Mouse (Mus musculus) hindbrain, embryonic 16.5 days (tissue): ENCODE measurements around the gene Gclm. TPM values are rescaled to one million over a fixed set of nuclear protein-coding genes. Genes with fewer than 3 reads are reported as not detected.

Experiments
- ATAC-seq: fragments of 200-750 bp; cut with Nextera tagmentation; 2 replicates; pipeline ENCODE4 v1.8.0; 2017; ENCODE audit warnings: moderate TSS enrichment, moderate library complexity
- H3K27ac ChIP-seq: fragments of 300-500 bp; sonication (generic); 2 replicates; pipeline ENCODE4 v1.5.1; 2014; ENCODE audit warnings: low read depth, mild to moderate bottlenecking, control low read depth, low read length, moderate library complexity
- H3K27me3 ChIP-seq: fragments of 300-500 bp; sonication (generic); replicated peaks from 2 replicates; pipeline ENCODE4 v1.6.1; 2014; ENCODE audit warnings: low read length; ENCODE audit not compliant: control insufficient read depth, insufficient read depth
- H3K36me3 ChIP-seq: fragments of 300-500 bp; sonication (generic); 2 replicates; pipeline ENCODE4 v1.6.1; 2014; ENCODE audit warnings: mild to moderate bottlenecking, low read length, moderate library complexity, mixed read lengths; ENCODE audit not compliant: control insufficient read depth, insufficient read depth
- H3K4me1 ChIP-seq: fragments of 300-500 bp; sonication (generic); 2 replicates; pipeline ENCODE4 v1.6.1; 2014; ENCODE audit warnings: low read depth, low read length; ENCODE audit not compliant: control insufficient read depth, insufficient read depth
- H3K4me2 ChIP-seq: fragments of 300-500 bp; sonication (generic); 2 replicates; pipeline ENCODE4 v1.6.1; 2014; ENCODE audit warnings: mild to moderate bottlenecking, low read length, control low read depth, moderate library complexity
- H3K4me3 ChIP-seq: fragments of 300-500 bp; sonication (generic); 2 replicates; pipeline ENCODE4 v1.5.1; 2014; ENCODE audit warnings: mild to moderate bottlenecking, low read length, control low read depth, moderate library complexity
- H3K9ac ChIP-seq: fragments of 300-500 bp; sonication (generic); 2 replicates; pipeline ENCODE4 v1.6.1; 2014; ENCODE audit warnings: low read depth, mild to moderate bottlenecking, control low read depth, low read length, moderate library complexity
- H3K9me3 ChIP-seq: fragments of 300-500 bp; sonication (generic); 2 replicates; pipeline ENCODE4 v1.6.1; 2014; ENCODE audit warnings: mild to moderate bottlenecking, low read length, moderate library complexity; ENCODE audit not compliant: control insufficient read depth
- WGBS: fragments of 180-500 bp; shearing (Covaris S2); extraction: QIAGEN DNeasy Blood & Tissue Kit; methylation state at CpG from one replicate; pipeline ENCODE4 v1.1.7; 2014; 5-methylcytosine and 5-hydroxymethylcytosine counted together
- polyA plus RNA-seq: library from polyadenylated mRNA; unstranded; fragments of >200 nt; fragmentation: Nextera tagmentation; extraction: Ambion mirVana; gene quantifications from 2 replicates; pipeline ENCODE4 v1.2.1, GENCODE M21; 2015

The Gclm gene
- polyA plus RNA-seq, result 37.1 and 43.8 TPM in 2 replicates

GRCm38 (mm10) chr3:122245215-122245877 is at the start of gene Gclm:
Gclm (plus strand) TSS chr3:122245557.
- Histone ChIP-seq H3K4me1 (peaks cover 14% of the 10 kb centered on the region), H3K36me3 (no peaks in the 10 kb centered on the region), H3K4me2 (peak within 1 kb of the TSS; percentile 52), H3K27ac (peak within 1 kb of the TSS; percentile 91), H3K9me3 (no peaks in the 10 kb centered on the region), H3K27me3 (no peaks in the 10 kb centered on the region), H3K9ac (peak within 1 kb of the TSS; percentile 96), H3K4me3 (peak within 1 kb of the TSS; percentile 93)
- under 1% methylated on average over 62 of the region's 90 CpGs for WGBS
- ATAC-seq, result peak; percentile 99

GRCm38 (mm10) chr3:122196621-122197298 is 48.6 kb upstream of the Gclm start:
- no peak overlapping the region for H3K27ac ChIP-seq
- H3K9me3 ChIP-seq, result no peaks in the 10 kb centered on the region
- H3K4me3 ChIP-seq, result no peak overlapping the region
- no peaks in the 10 kb centered on the region for H3K4me1 ChIP-seq
- WGBS, result 69% methylated on average over 4 of the region's 4 CpGs
- no peaks in the 10 kb centered on the region for H3K36me3 ChIP-seq
- ATAC-seq, result no peak
- H3K4me2 ChIP-seq, result no peak overlapping the region
- H3K27me3 ChIP-seq, result no peaks in the 10 kb centered on the region
- no peak overlapping the region for H3K9ac ChIP-seq

- 76% methylated on average over 2 of the region's 2 CpGs for WGBS
- Histone ChIP-seq H3K9ac (no peak overlapping the region), H3K4me1 (no peaks in the 10 kb centered on the region), H3K36me3 (no peaks in the 10 kb centered on the region), H3K4me2 (no peak overlapping the region), H3K9me3 (no peaks in the 10 kb centered on the region), H3K27me3 (no peaks in the 10 kb centered on the region), H3K4me3 (no peak overlapping the region), H3K27ac (no peak overlapping the region)
- ATAC-seq, result no peak
Observed at GRCm38 (mm10) chr3:122198532-122198931, 46.8 kb upstream of the Gclm start.

GRCm38 (mm10) chr3:122198966-122199381 is 46.4 kb upstream of the Gclm start:
- Histone ChIP-seq H3K4me2 (no peak overlapping the region), H3K36me3 (no peaks in the 10 kb centered on the region), H3K27ac (no peak overlapping the region), H3K9ac (no peak overlapping the region), H3K9me3 (no peaks in the 10 kb centered on the region), H3K27me3 (no peaks in the 10 kb centered on the region), H3K4me1 (no peaks in the 10 kb centered on the region), H3K4me3 (no peak overlapping the region)
- peak; percentile 24; the same call in 1 of the 2 replicates for ATAC-seq
- WGBS, result 72% methylated on average over 8 of the region's 8 CpGs

- Histone ChIP-seq H3K9me3 (no peaks in the 10 kb centered on the region), H3K27me3 (no peaks in the 10 kb centered on the region)
- ATAC-seq, result peak; percentile 52; the same call in 1 of the 2 replicates
Observed at GRCm38 (mm10) chr3:122199600-122199999, 45.8 kb upstream of the Gclm start.

GRCm38 (mm10) chr3:122200017-122200416 is 45.3 kb upstream of the Gclm start:
- WGBS, result 84% methylated on average over 5 of the region's 5 CpGs
- Histone ChIP-seq H3K4me3 (no peak overlapping the region), H3K27me3 (no peaks in the 10 kb centered on the region), H3K4me1 (no peaks in the 10 kb centered on the region), H3K9me3 (no peaks in the 10 kb centered on the region), H3K4me2 (no peak overlapping the region), H3K36me3 (no peaks in the 10 kb centered on the region), H3K9ac (no peak overlapping the region), H3K27ac (no peak overlapping the region)
- ATAC-seq, result no peak

More at GRCm38 (mm10) chr3:122199600-122199999, 45.8 kb upstream of the Gclm start:
- H3K4me2 ChIP-seq, result no peak overlapping the region
- no peak overlapping the region for H3K9ac ChIP-seq
- H3K27ac ChIP-seq, result no peak overlapping the region
- no peaks in the 10 kb centered on the region for H3K4me1 ChIP-seq
- H3K4me3 ChIP-seq, result no peak overlapping the region
- WGBS, result 66% methylated on average over 4 of the region's 4 CpGs
- H3K36me3 ChIP-seq, result no peaks in the 10 kb centered on the region

- peak; percentile 37; the same call in 1 of the 2 replicates for ATAC-seq
- H3K4me3 ChIP-seq, result no peak overlapping the region
Observed at GRCm38 (mm10) chr3:122200447-122200846, 44.9 kb upstream of the Gclm start.

GRCm38 (mm10) chr3:122202307-122202732 is 43.0 kb upstream of the Gclm start:
- no peak for ATAC-seq
- no peaks in the 10 kb centered on the region for H3K36me3 ChIP-seq
- WGBS, result 39% methylated on average over 5 of the region's 5 CpGs
- H3K27ac ChIP-seq, result no peak overlapping the region
- H3K27me3 ChIP-seq, result no peaks in the 10 kb centered on the region
- H3K9ac ChIP-seq, result no peak overlapping the region
- no peaks in the 10 kb centered on the region for H3K9me3 ChIP-seq
- no peaks in the 10 kb centered on the region for H3K4me1 ChIP-seq
- H3K4me2 ChIP-seq, result no peak overlapping the region
- no peak overlapping the region for H3K4me3 ChIP-seq

More at GRCm38 (mm10) chr3:122200447-122200846, 44.9 kb upstream of the Gclm start:
- H3K27me3 ChIP-seq, result no peaks in the 10 kb centered on the region
- H3K4me1 ChIP-seq, result no peaks in the 10 kb centered on the region
- H3K9me3 ChIP-seq, result no peaks in the 10 kb centered on the region
- no peak overlapping the region for H3K4me2 ChIP-seq
- H3K27ac ChIP-seq, result no peak overlapping the region
- WGBS, result 60% methylated on average over 5 of the region's 5 CpGs
- H3K36me3 ChIP-seq, result no peaks in the 10 kb centered on the region
- H3K9ac ChIP-seq, result no peak overlapping the region

- H3K9ac ChIP-seq, result no peak overlapping the region
- 77% methylated on average over 9 of the region's 9 CpGs for WGBS
- no peak overlapping the region for H3K4me2 ChIP-seq
- no peak overlapping the region for H3K27ac ChIP-seq
- H3K36me3 ChIP-seq, result no peaks in the 10 kb centered on the region
- ATAC-seq, result no peak
- H3K4me1 ChIP-seq, result no peaks in the 10 kb centered on the region
- no peaks in the 10 kb centered on the region for H3K9me3 ChIP-seq
- H3K27me3 ChIP-seq, result no peaks in the 10 kb centered on the region
- H3K4me3 ChIP-seq, result no peak overlapping the region
Observed at GRCm38 (mm10) chr3:122203675-122204329, 41.6 kb upstream of the Gclm start.
